Mouse (Mus musculus): ENCODE measurements around the gene Card19.

Gene Card19

DNA sequence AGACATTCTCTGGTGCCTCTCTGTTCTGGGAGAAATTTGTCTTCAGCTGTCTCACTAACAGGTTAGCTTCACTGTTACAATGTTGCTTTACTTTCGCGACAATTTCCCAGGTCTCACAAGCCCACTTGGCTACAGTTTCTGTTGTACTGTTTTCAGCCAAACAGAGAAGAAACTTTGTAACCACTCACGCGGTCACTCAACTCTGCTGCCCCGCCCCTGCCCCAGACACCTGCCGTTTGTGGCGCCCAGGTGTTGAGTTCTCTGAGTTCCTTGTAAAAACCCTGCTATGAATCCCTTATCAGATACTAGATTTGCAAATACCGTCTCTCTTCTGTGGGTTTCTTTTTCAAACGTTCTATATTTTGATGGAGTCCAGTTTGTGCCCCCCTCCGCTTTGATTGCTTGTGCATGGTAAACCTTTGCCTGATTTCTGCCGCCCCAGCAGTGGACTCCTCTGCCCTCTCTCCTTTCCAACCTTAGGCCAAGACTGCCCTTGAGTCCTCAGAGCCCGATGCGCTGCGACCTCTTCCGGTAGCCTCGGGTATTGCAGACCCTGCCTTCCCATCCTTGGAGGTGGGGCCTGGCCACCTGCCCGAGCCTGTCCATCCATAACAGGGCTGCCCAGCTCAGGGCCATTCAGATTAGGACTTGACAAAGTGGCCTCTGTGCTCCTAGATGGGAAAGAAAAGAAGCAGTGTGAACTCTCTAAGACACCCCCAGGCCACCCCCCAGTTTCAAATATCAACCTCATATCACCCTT lies 46.2 kb downstream of the Card19 start:
- peak; percentile 93 for DNase-seq

DNA sequence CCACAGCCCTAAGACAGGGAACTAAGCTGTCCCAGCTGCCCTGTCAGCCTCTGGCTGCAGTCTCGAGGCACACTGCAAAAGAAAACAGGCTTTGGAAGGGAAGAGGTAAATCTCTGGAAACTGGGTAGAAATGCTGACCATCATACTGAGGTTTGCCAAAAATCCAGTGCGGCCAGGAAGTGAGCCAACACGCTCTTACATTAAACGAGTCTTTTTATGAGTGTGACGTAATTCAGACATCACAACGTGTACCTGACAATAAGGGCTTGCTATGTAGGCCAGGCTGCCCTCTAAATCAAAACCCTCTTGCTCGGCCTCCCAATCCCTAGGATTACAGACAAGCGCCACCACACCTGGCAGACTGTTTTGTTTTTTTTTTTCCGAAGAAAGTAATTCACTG lies 48.8 kb downstream of the Card19 start:
- no peak for DNase-seq

DNA sequence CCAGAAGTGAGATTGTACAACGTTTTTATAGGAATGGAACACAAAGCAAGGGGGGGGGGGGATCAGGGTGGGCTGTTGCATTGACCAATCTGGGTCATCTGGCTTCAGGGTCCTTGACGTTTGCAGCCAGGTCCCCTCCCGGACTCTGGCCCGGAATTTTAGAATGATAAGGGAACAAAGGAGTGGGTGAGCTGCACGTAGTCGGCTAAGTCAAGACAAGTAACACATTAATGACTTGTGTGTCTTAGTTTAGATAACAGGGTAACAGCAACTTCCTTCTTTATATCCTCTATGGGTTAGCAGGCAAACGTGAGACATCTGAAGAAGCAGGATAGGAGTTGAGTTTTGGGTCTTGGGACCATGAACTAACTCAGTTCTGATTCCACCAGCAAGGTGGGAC lies 52.2 kb downstream of the Card19 start:
- no peak for DNase-seq

DNA sequence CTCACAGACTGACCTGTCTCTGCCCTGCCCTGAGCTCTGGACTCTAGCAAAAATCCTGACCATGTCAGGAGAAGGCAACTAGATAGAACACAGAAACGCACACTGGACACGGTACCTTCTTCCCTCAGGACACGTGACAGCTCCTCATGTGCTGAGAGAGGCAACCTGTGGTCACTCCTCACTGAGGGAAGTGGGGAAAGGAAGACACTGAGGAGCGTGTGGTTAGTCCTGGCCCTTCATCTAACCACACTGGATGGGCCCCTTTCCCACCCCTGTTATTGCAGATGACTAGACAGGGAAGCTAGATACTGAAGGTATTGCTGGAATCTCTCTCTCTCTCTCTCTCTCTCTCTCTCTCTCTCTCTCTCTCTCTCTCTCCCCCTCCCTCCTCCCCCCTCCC lies 53.1 kb downstream of the Card19 start:
- DNase-seq: no peak

DNA sequence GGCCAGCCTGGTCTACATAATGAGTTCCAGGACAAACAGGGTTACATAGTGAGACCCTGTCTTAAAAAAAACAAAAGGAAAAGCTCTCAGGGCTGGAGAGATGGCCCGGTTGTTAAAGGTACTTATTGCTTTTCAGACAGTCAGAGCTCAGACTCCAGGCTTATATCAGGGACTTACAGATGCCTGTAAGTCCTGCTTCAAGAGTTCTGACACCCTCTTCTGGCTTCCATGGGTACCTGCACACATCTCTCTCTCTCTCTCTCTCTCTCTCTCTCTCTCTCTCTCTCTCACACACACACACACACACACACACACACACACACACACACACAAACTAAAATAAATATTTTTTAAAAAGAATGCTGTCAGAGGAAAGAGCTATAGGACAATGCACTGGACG lies 54.6 kb downstream of the Card19 start:
- no peak for DNase-seq

DNA sequence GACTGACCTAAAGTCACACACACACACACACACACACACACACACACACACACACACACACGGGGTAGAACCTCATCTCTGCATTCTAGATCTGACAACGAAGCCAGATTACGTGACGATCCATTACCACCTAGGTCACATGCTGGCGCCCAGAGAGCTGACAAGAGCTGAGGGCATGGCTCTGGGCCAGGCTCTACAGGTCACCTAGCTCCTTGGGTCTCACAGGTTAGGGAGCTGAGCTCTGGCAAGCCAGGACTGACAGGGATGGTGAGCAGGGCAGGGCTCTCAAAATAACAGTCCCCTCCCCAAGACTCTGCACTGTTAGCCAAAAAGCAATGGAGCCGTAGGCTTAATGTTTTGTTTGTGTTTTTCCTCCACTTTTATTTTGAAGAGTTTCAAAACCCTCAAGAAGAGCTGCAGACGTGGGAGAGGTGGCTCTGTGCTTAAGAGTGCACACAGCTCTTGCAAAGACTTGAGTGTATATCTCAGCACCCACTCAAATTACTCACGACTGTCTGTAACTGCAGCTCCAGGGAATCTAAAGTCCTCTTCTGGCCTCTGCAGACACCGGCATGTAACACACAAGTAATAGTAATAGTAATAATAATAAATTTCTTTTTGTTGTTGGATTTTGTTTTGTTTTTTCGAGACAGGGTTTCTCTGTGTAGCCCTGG lies 57.7 kb downstream of the Card19 start:
- DNase-seq: no peak

DNA sequence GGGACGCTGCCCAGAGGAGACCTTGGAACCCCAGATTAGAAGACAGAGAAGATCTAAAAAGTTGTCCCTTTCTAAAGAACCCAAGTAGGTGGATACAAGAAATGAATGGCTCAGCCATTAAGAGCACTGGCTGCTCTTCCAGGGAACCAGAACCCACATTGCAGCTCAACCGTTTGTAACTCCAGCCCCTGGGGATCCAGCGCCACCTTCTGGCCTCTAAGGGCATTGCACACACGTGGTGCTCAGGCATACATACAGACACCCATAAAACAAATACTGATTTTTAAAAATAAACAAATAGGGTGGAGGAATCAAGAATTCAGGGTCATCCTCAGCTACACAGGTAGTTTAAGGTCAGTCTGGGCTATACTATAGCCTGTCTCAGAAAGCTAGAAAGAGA lies 59.2 kb downstream of the Card19 start:
- no peak for DNase-seq

DNA sequence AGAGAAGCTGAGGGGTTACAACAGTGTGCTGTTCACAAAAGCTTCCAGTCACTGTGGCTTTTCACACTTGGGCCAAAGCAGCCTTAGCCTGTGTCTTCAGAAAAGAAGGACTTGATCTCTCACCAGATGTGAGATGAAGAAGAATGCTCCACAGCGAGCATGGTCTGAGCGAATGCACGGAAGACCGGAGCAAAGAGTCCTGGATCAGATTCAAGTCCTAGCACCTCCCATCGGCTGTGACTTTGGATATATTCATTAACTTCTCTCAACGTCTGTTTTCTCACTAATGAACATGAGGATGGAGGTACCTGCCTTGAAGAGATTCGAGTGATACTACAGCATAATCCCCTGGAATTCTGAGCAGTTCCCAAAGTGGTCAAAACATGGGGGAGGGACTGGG lies 61.2 kb downstream of the Card19 start:
- no peak for DNase-seq

DNA sequence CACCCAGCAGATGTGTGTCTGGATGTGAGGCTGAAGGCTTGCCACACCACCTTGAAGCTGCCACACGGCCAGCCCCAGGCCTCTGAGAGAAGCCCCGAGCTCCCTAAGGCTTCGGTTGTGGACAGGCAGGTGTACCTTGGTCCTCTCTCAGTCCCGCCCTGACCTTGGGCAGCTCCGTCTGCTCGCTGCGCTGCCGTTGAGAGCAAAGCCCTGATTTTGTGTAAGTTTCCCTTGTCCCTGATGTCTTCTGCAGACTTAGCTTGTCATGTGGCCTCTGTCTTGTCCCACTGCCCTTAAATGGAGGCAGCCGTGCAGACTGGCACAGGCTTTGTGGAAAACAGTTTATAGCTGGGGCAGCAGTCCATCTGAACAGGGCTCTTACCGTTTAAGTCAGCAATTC lies 61.8 kb downstream of the Card19 start:
- no peak for DNase-seq
